Mouse (Mus musculus) heart, embryonic 10.5 days (tissue): ENCODE data around the gene AC153137.1. TPM values are rescaled to one million over a fixed set of nuclear protein-coding genes. Genes with fewer than 3 reads are reported as not detected.
"Not testable (repeated sequence)": the region's sequence is repeated elsewhere in the genome, so short reads cannot be mapped to it uniquely, and the experiment has no call there.

ENCODE experiments used
- DNase-seq: peaks from one replicate; pipeline ENCODE4 v3.0.0-alpha.2; 2017; ENCODE audit warnings: low spot score
- H3K27ac ChIP-seq: fragments of 300-500 bp; sonication (generic); 2 replicates; pipeline ENCODE4 v1.5.1; 2016; ENCODE audit warnings: mild to moderate bottlenecking
- H3K27me3 ChIP-seq: fragments of 300-500 bp; sonication (generic); 2 replicates; pipeline ENCODE4 v1.6.1; 2016; ENCODE audit warnings: mild to moderate bottlenecking; ENCODE audit not compliant: poor library complexity, insufficient read depth, severe bottlenecking
- H3K36me3 ChIP-seq: fragments of 300-500 bp; sonication (generic); 2 replicates; pipeline ENCODE4 v1.6.1; 2016; ENCODE audit warnings: mild to moderate bottlenecking, moderate library complexity
- H3K4me1 ChIP-seq: fragments of 300-500 bp; sonication (generic); 2 replicates; pipeline ENCODE4 v1.6.1; 2016; ENCODE audit warnings: mild to moderate bottlenecking
- H3K4me3 ChIP-seq: fragments of 300-500 bp; sonication (generic); 2 replicates; pipeline ENCODE4 v1.5.1; 2016; ENCODE audit warnings: mild to moderate bottlenecking, moderate library complexity
- H3K9me3 ChIP-seq: fragments of 300-500 bp; sonication (generic); 2 replicates; pipeline ENCODE4 v1.6.1; 2016; ENCODE audit warnings: mild to moderate bottlenecking, moderate library complexity
- WGBS: fragments of 180-500 bp; shearing (Covaris S2); methylation state at CpG from one replicate; pipeline ENCODE4 v1.1.7; 2016; 5-methylcytosine and 5-hydroxymethylcytosine counted together
- polyA plus RNA-seq: library from polyadenylated mRNA; unstranded; fragments of >200 nt; fragmentation: Nextera tagmentation; extraction: Ambion mirVana; gene quantifications from 2 replicates; pipeline ENCODE4 v1.2.1, GENCODE M21; 2016

Gene AC153137.1
- polyA plus RNA-seq: not detected in 2 replicates

GRCm38 (mm10) chr1:30977868-30978267, at the start of gene AC153137.1:
AC153137.1 (minus strand) TSS chr1:30977968.
- not testable (repeated sequence) for H3K27ac ChIP-seq, H3K9me3 ChIP-seq, H3K36me3 ChIP-seq, H3K4me1 ChIP-seq, DNase-seq, H3K4me3 ChIP-seq, H3K27me3 ChIP-seq
- 79% methylated on average over 6 of the region's 6 CpGs for WGBS

- Histone ChIP-seq H3K4me1 (no peaks in the 10 kb centered on the region), H3K27ac (no peak overlapping the region), H3K36me3 (no peaks in the 10 kb centered on the region), H3K27me3 (no peaks in the 10 kb centered on the region), H3K4me3 (no peak overlapping the region), H3K9me3 (no peaks in the 10 kb centered on the region)
- no peak for DNase-seq
These were observed 45.4 kb upstream of the AC153137.1 start for GRCm38 (mm10) chr1:31023173-31023572.

GRCm38 (mm10) chr1:31019283-31019682, 41.5 kb upstream of the AC153137.1 start:
- WGBS: 79% methylated on average over 6 of the region's 6 CpGs
- Histone ChIP-seq H3K36me3 (no peaks in the 10 kb centered on the region), H3K27me3 (no peaks in the 10 kb centered on the region), H3K9me3 (no peaks in the 10 kb centered on the region), H3K27ac (no peak overlapping the region), H3K4me1 (no peaks in the 10 kb centered on the region), H3K4me3 (no peak overlapping the region)
- DNase-seq: no peak

- WGBS: 74% methylated on average over 5 of the region's 5 CpGs
- Histone ChIP-seq H3K4me1 (no peaks in the 10 kb centered on the region), H3K4me3 (no peak overlapping the region)
These were observed 39.6 kb upstream of the AC153137.1 start for GRCm38 (mm10) chr1:31017377-31017776.

GRCm38 (mm10) chr1:31016068-31016467, 38.3 kb upstream of the AC153137.1 start:
- 81% methylated on average over 6 of the region's 6 CpGs for WGBS
- Histone ChIP-seq H3K27ac (no peak overlapping the region), H3K9me3 (no peaks in the 10 kb centered on the region), H3K4me3 (no peak overlapping the region), H3K4me1 (no peaks in the 10 kb centered on the region), H3K27me3 (no peaks in the 10 kb centered on the region), H3K36me3 (no peaks in the 10 kb centered on the region)
- DNase-seq: no peak

More at GRCm38 (mm10) chr1:31017377-31017776, 39.6 kb upstream of the AC153137.1 start:
- Histone ChIP-seq H3K27ac (no peak overlapping the region), H3K36me3 (no peaks in the 10 kb centered on the region), H3K9me3 (no peaks in the 10 kb centered on the region), H3K27me3 (no peaks in the 10 kb centered on the region)
- no peak for DNase-seq

- Histone ChIP-seq H3K4me3 (no peak overlapping the region), H3K27me3 (no peaks in the 10 kb centered on the region), H3K27ac (no peak overlapping the region), H3K36me3 (no peaks in the 10 kb centered on the region), H3K9me3 (no peaks in the 10 kb centered on the region), H3K4me1 (no peaks in the 10 kb centered on the region)
- DNase-seq: no peak
- 59% methylated on average over 2 of the region's 2 CpGs for WGBS
These were observed 37.5 kb upstream of the AC153137.1 start for GRCm38 (mm10) chr1:31015261-31015660.

- not testable (repeated sequence) for DNase-seq, H3K36me3 ChIP-seq, H3K27ac ChIP-seq, H3K27me3 ChIP-seq, H3K4me3 ChIP-seq, H3K9me3 ChIP-seq, H3K4me1 ChIP-seq
- 87% methylated on average over 7 of the region's 7 CpGs for WGBS
These were observed 529 bp downstream of the AC153137.1 start for GRCm38 (mm10) chr1:30977239-30977638.

- no peaks in the 10 kb centered on the region for H3K36me3 ChIP-seq
- no peaks in the 10 kb centered on the region for H3K27me3 ChIP-seq
- H3K4me3 ChIP-seq: no peak overlapping the region
- H3K9me3 ChIP-seq: no peaks in the 10 kb centered on the region
- peaks cover 6% of the 10 kb centered on the region; the same call in 1 of the 2 replicates for H3K4me1 ChIP-seq
- 76% methylated on average over 2 of the region's 2 CpGs for WGBS
- no peak overlapping the region for H3K27ac ChIP-seq
- no peak for DNase-seq
These were observed 26.0 kb downstream of the AC153137.1 start for GRCm38 (mm10) chr1:30951795-30952194.

GRCm38 (mm10) chr1:30950456-30950835, 27.3 kb downstream of the AC153137.1 start:
- peak overlapping the region; percentile 97 for H3K4me3 ChIP-seq
- 53% methylated on average over 5 of the region's 5 CpGs for WGBS
- no peak for DNase-seq
- no peaks in the 10 kb centered on the region for H3K36me3 ChIP-seq
- H3K4me1 ChIP-seq: peaks cover 6% of the 10 kb centered on the region; the same call in 1 of the 2 replicates
- no peaks in the 10 kb centered on the region for H3K27me3 ChIP-seq
- H3K9me3 ChIP-seq: no peaks in the 10 kb centered on the region
- peak overlapping the region; percentile 100 for H3K27ac ChIP-seq

- H3K4me1 ChIP-seq: peaks cover 6% of the 10 kb centered on the region; the same call in 1 of the 2 replicates
- no peaks in the 10 kb centered on the region for H3K27me3 ChIP-seq
- H3K36me3 ChIP-seq: peaks cover 5% of the 10 kb centered on the region
- H3K9me3 ChIP-seq: no peaks in the 10 kb centered on the region
- peak overlapping the region; percentile 97 for H3K4me3 ChIP-seq
- under 1% methylated on average over 65 of the region's 66 CpGs for WGBS
- peak; percentile 96 for DNase-seq
- H3K27ac ChIP-seq: peak overlapping the region; percentile 100
These were observed 27.9 kb downstream of the AC153137.1 start for GRCm38 (mm10) chr1:30949710-30950455.

GRCm38 (mm10) chr1:30948950-30949639, 28.7 kb downstream of the AC153137.1 start:
- WGBS: under 1% methylated on average over 67 of the region's 85 CpGs

GRCm38 (mm10) chr1:30948361-30948949, 29.3 kb downstream of the AC153137.1 start:
- Histone ChIP-seq H3K4me3 (peak overlapping the region; percentile 97), H3K36me3 (peaks cover 19% of the 10 kb centered on the region), H3K27me3 (no peaks in the 10 kb centered on the region), H3K4me1 (peaks cover 6% of the 10 kb centered on the region; the same call in 1 of the 2 replicates), H3K27ac (peak overlapping the region; percentile 100), H3K9me3 (no peaks in the 10 kb centered on the region)
- WGBS: under 1% methylated on average over 16 of the region's 16 CpGs
- peak; percentile 76 for DNase-seq

More at GRCm38 (mm10) chr1:30948950-30949639, 28.7 kb downstream of the AC153137.1 start:
- no peaks in the 10 kb centered on the region for H3K27me3 ChIP-seq
- H3K9me3 ChIP-seq: no peaks in the 10 kb centered on the region
- H3K27ac ChIP-seq: peak overlapping the region; percentile 100
- peak; percentile 86 for DNase-seq
- peak overlapping the region; percentile 97 for H3K4me3 ChIP-seq
- peaks cover 13% of the 10 kb centered on the region for H3K36me3 ChIP-seq
- peaks cover 6% of the 10 kb centered on the region; the same call in 1 of the 2 replicates for H3K4me1 ChIP-seq

GRCm38 (mm10) chr1:30945136-30945535, 32.6 kb downstream of the AC153137.1 start:
- Histone ChIP-seq H3K27ac (no peak overlapping the region), H3K4me3 (no peak overlapping the region), H3K27me3 (no peaks in the 10 kb centered on the region), H3K4me1 (peaks cover 6% of the 10 kb centered on the region; the same call in 1 of the 2 replicates), H3K9me3 (no peaks in the 10 kb centered on the region), H3K36me3 (peaks cover 27% of the 10 kb centered on the region)
- DNase-seq: no peak
- 91% methylated on average over 6 of the region's 6 CpGs for WGBS
